Mouse (Mus musculus) layer of hippocampus, postnatal 14 days (tissue): ENCODE data around the gene Flad1. TPM values are rescaled to one million over a fixed set of nuclear protein-coding genes. Genes with fewer than 3 reads are reported as not detected.

Source experiments
- DNase-seq, 2 experiments: peaks; one replicate each; pipeline ENCODE4 v3.0.0; 2021 to 2022; ENCODE audit warnings: low spot score in 2 of 2, mixed read lengths in 1 of 2
- long read RNA-seq, 2 experiments: library from polyadenylated mRNA; stranded (forward); transcript quantifications; one replicate each; pipeline ENCODE4 v2.0.0; 2021
- total RNA-seq, 2 experiments: library from RNA; stranded (reverse); gene quantifications; 2 replicates each; pipeline ENCODE4 v1.2.3; 2021

The Flad1 gene
- 10 to 100 TPM; 30.4 to 30.5 TPM for total RNA-seq
- long read RNA-seq, experiment 1, transcript Flad1-202 (8 exons, 2,238 nt): minor isoform, 7 of 34 reads
- long read RNA-seq, experiment 1, transcript Flad1-204 (8 exons, 2,892 nt): major isoform, 13 of 34 reads
- long read RNA-seq, experiment 1, partial matches to known transcripts: 2 of 34 reads
- long read RNA-seq, experiment 1, other reads (novel, unspliced or antisense): 12 of 34 reads
- long read RNA-seq, experiment 2, transcript Flad1-202 (8 exons, 2,238 nt): minor isoform, 5 of 32 reads
- long read RNA-seq, experiment 2, transcript Flad1-204 (8 exons, 2,892 nt): major isoform, 17 of 32 reads
- long read RNA-seq, experiment 2, partial matches to known transcripts: 1 of 32 reads
- long read RNA-seq, experiment 2, other reads (novel, unspliced or antisense): 9 of 32 reads

- DNase-seq: peak; percentile 100
These were observed at the start of gene Flad1 for GRCm38 (mm10) chr3:89411490-89412393. Gene Flad1, minus strand, starts transcription at chr3:89411870.

DNA sequence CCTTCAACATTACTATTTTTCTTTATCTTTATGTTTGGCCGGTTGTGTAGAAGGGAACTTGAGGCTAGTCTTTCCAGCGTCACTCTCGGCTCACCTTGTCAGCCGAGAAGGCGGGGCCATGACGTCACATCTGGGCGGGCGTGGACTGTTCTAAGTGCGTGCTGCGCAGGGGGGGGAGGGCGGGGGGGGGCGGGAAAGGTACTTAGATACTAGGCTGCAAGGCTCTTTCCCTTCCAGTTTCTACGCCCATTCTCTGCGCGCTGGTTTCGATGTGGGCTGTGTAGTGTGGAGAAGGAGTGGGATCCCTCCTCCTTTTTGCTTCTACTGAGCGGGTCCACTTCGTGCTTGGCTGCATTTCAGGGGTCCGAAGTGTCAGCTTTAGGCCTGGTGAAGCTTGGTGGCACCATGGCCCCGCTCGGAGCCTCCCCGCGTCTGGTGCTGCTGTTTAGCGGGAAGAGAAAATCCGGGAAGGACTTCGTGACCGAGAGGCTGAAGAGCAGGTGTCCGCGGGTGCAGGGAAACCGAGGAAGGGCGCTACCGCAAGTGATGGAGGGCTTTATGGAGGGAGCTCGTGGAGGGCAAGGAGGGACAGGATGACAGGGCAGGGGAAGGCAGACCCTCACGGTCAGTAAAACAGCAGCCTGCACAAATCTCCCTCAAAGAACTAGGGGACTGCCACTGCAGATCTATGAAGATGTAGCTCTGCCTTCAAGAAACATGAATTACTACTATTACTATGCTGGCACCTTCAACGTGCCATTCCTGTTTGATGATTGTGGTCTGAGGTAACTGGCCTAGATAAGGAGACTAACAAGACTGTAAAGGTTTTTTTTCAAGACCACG, 47.5 kb upstream of the Flad1 start:
- peak; percentile 85 to 93 for DNase-seq

GRCm38 (mm10) chr3:89458372-89458964, 46.8 kb upstream of the Flad1 start:
- DNase-seq: no peak

DNA sequence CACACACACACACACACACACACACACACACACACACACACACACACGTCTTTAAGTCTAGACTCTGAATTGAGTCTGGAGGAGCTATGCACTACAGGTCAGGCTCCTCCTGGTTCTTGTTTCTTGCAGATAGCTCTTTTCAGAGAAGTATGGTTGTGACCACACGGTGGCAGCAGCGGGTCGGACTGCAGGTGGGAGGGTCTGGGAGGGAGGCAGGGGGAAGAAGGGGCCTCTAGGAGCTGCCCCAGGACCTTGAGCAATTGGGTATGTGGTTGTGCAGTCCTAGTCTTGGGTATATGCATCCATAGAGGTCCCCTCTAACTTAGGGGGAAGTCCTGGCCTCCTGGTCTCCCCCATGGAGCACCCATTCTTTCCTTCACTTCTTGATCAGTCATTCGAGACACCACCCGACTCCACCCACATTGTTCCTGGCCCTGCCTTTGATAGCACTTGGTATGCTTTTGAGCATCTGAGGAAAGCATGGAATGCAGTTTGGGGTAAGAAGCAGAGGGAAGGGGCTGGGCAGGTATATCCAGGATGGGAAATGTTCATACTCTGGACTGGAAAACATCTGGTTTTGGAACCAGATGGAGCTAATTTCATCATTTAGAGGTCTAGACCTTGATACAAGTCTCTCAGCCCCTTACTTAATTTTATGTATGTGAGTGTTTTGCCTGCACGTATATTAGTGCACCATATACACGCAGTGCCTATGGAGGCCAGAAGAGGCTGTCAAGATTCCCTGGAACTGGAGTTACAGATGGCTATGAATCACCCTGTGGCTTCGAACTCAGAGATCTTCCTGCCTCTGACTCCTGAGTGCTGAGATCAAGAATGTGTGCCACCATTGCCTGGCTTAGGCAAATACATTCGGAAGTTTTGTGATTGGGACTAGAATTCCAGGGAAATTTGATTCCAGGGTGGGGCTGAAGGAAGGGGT, 45.3 kb upstream of the Flad1 start:
- peak in 1 of 2 experiments; percentile 49 for DNase-seq

DNA sequence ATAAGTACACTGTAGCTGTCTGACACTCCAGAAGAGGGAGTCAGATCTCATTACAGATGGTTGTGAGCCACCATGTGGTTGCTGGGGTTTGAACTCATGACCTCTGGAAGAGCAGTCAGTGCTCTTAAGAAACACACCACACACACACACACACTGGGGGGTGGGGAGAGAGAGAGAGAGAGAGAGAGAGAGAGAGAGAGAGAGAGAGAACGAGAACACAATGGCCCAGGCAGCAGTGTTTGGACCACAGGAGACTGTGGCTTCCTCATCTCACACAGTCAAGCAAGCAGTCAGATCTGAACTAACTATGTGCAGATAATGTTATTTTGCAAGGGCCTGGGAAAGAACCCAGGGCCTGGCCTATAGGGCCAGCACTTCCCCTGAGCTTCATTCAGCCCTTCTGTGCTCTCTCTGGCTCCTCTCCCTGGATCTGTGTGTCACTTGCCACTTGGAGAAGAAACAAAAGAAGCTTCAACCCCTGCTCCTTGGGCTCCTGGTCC, 44.2 kb upstream of the Flad1 start:
- DNase-seq: no peak

DNA sequence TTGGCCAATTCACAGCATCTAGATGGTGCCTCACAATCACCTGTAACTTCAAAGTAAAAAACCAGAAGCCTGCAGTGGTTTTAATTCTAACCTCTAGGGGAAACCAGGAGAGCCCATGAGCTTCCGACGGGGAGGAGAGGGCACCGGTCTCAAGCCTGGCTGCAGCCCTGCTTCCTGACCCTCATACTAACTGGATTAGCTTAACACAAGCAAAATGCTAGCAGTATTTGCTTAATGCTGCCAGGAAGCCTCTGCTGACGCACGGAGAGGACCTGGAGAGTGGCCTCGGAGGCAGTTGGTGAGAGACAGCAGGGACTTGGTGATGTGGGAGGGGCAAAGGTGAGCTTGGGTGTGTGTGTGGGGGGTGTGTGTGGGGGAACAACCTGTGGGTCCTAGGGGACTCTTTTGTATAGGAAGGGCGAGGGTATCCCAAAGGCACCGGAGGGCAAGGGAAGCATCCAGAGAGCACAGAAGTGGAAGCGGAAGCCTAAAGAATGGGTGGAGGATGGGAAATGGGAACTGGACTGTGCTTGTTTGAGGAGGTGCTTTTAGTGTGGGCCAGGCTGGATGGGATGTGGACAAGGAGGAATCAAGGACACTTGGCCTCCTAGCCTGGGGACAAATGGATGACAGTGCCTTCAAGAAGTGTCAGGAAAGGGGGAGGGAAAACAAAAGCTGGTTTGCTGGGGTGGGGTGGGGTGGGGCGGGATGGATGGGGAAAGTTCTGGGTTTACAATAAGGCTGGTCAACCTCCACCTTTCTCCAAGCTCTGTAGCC, 42.9 kb upstream of the Flad1 start, which contains the start of gene Pmvk:
TSS of gene Pmvk (plus strand) at position 141 of the 777 bp plus-strand sequence.
- DNase-seq: no peak

DNA sequence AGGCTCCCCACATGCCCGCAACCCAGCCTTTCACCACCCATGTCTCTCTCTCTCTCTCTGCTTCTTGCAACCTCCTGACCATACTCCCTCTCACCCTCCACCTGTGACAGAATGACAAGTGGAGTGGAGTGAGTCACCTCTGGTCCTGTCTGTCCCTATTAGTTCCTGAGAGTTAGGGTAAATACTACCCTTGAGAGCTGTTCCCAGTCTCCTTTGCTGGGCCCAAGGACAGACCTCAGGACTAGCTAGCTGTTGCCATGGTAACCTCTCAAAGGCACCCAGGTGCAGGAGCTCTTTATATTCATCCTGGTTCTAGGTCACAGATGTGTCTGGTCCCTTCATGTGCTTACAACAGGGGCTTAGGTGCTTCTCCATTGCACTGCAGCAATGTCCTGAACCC, 40.2 kb upstream of the Flad1 start:
- DNase-seq: no peak

GRCm38 (mm10) chr3:89449541-89449940, 37.9 kb upstream of the Flad1 start:
- peak; percentile 50 to 58 for DNase-seq

GRCm38 (mm10) chr3:89448720-89449537, 37.3 kb upstream of the Flad1 start:
- DNase-seq: no peak

- no peak for DNase-seq
These were observed 29.0 kb upstream of the Flad1 start for GRCm38 (mm10) chr3:89440691-89441090.

DNA sequence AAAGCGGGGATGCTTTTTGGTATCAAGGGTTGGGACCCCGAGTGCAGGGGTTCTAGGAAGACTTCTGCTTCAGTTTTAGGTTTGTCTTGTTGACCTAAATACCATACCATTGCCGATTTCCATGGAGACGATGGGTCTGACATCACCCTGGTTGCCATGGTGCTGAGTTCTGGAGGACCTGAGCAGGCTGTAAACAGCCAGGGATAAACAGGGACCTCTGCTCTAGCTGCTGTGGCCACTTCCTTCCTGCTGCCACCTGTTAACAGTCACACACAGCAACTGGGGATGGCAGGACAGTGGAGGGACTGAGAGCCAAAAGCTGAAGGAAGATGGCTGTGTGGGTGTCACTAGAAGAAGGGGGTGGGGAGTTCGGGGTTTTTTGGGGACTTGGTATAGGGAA, 25.6 kb upstream of the Flad1 start:
- peak in 1 of 2 experiments; percentile 61 for DNase-seq

DNA sequence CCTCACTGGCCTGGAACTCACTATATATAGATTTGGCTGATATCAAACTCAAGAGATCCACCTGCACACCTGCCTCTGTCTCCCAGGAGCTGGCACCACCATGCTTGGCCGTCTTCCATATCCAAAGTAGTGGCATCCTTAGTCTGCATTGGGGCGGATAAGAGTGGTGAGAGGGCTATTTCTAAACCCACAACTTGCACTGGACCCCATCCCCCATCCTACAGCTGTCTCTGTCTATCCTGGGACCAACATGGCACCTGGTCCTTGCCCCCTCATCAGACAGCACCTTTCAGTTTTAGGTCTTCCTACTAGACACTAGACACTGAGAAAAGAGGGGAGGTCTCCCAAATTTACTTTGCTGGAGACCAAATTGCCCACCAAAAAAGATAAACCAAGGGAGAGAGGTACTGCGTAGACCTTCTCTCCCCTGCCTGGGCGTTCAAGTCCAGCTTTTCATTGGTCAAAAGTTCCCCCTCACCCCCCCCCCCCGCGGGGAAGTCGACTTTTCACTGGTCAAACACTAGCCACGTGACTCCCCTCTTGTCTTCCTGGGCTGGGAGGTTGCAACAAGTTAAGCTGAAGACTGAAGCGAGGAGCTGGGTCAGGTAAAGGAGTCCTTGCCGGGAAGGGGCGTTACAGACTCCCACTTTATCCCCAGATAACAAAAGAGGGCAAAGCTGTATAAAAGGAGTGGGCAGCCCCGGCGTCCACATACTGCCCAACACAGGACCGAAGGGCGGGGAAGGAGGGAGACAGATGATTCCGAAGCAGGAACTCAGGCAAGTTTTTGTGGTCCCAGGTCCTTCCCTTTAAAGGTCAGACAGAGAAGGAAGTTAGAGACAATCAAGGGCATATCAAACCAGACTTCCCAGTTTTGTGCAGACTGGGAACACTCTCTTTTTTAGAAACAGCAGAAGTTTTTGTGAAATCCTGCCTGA, 24.8 kb upstream of the Flad1 start, which contains the start of gene Pbxip1:
TSS of gene Pbxip1 (plus strand) at position 531 of the 938 bp plus-strand sequence.
- peak in 1 of 2 experiments; percentile 23 for DNase-seq

- peak in 1 of 2 experiments; percentile 62 for DNase-seq
These were observed 23.4 kb upstream of the Flad1 start for GRCm38 (mm10) chr3:89435041-89435440.

DNA sequence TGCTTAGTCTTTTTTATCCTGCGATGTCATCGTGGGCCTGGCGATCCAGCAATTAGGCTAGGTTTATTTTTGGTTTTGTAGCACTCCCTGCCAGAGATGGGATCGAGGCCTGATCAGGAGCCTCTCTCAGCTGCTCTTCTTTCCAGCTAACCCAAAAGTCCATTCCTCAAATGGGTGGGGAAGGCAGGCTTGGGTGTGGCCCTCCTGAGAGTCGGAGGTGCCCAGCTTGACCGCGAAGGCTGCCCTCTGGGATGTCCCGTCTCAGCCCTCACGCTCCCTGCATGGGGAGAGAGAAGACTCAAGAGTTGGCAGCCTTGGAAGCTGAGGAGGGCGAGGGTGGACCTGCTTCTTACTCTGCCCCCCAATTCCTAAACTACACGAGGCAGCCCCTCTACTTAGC, 22.9 kb upstream of the Flad1 start:
- DNase-seq: no peak

DNA sequence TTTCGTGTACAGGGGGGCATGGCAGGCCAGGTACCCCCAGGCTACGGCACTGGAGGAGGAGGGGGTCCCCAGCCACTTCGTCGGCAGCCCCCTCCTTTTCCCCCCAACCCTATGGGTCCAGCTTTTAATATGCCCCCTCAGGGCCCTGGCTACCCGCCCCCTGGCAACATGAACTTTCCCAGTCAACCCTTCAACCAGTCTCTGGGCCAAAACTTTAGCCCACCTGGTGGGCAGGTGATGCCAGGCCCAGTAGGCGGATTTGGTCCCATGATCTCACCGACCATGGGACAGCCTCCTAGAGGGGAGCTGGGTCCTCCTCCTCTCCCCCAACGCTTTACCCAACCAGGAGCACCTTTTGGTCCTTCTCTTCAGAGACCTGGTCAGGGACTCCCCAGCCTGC, 20.9 kb upstream of the Flad1 start:
- DNase-seq: no peak
